9 mouse cellular contexts compared by ENCODE assay signal in the genomic region with DNA sequence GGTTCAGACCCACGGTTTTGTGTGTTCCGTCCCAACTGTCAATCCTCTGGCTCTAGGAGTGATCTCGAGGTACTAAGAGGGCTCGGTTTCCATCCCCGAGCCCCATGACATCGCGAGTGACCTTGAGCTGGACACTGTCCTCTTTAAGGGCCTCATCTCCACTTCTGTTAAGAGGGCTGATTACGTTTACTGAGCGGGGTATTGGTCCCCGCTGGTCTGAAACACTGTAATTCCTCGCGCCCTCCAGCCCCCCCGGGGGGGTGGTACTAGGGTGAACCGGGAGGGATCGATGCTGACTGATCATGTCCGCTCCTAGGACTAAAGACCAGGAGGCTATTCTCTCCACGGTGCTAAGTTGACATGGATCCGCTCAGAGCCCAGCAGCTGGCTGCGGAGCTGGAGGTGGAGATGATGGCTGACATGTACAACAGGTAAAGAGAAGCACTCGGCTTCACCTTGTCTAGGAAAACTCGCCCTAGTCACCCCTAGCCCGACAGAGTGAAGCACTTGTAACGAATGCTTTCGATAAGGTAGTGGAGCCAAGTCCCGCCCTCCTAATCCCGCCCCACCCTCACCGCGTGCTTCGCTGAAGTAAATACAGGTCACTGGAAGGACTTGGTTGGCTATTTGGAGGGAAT. TPM values are rescaled to one million over a fixed set of nuclear protein-coding genes. Genes with fewer than 3 reads are reported as not detected.
A peak's percentile ranks its signal among the peaks of the same experiment; 100 is the strongest.
DNase-seq lines count a peak whose midpoint lies in the region; ATAC-seq and TF ChIP-seq lines count a peak whose summit lies in the region.
"Had no signal": no experiment of that assay in that cellular context is flagged by ENCODE, and none has a peak within 500 bp of the region (broad histone marks: within the 10 kb centered on the region; RNA-seq: fewer than 3 reads in every experiment).

No protein-coding gene starts in this region.

- no peak for TF ChIP-seq CTCF in testis, adult 2 months (IDR thresholded peaks at IDR 0.05; ENCODE audit: control insufficient read depth, insufficient read depth, insufficient replicate concordance, low read depth, low read length)
- no peak for TF ChIP-seq CTCF in kidney, postnatal 0 days (IDR thresholded peaks at IDR 0.05; ENCODE audit: low read depth)
- no peak for TF ChIP-seq CTCF in midbrain, postnatal 0 days (IDR thresholded peaks at IDR 0.05)

- H3K9ac ChIP-seq in kidney, postnatal 0 days (ENCODE audit: low read depth, low read length) = peak overlapping the region; percentile 80
- H3K9ac ChIP-seq in midbrain, postnatal 0 days (replicated peaks; ENCODE audit: low read length, poor library complexity, severe bottlenecking) = peak overlapping the region; percentile 68

- no peaks in the 10 kb centered on the region for H3K9me3 ChIP-seq in heart, embryonic 10.5 days
- H3K9me3 ChIP-seq in kidney, postnatal 0 days (replicated peaks; ENCODE audit: low read length) = no peaks in the 10 kb centered on the region
- no peaks in the 10 kb centered on the region for H3K9me3 ChIP-seq in midbrain, postnatal 0 days (ENCODE audit: low read length)

- H3K4me3 ChIP-seq in testis, adult 2 months (ENCODE audit: control insufficient read depth, low read depth, low read length) = peak overlapping the region; percentile 100
- H3K4me3 ChIP-seq in heart, embryonic 10.5 days = peak overlapping the region; percentile 78
- H3K4me3 ChIP-seq in kidney, postnatal 0 days (replicated peaks; ENCODE audit: low read depth, low read length) = peak overlapping the region; percentile 81
- H3K4me3 ChIP-seq in midbrain, postnatal 0 days (ENCODE audit: low read depth, low read length) = peak overlapping the region; percentile 72

- H3K4me2 ChIP-seq in kidney, postnatal 0 days (ENCODE audit: low read length) = peak overlapping the region; percentile 98
- H3K4me2 ChIP-seq in midbrain, postnatal 0 days (ENCODE audit: low read depth, low read length, poor library complexity, severe bottlenecking) = peak overlapping the region; percentile 99

- no peaks in the 10 kb centered on the region for H3K36me3 ChIP-seq in testis, adult 2 months (ENCODE audit: control insufficient read depth, insufficient read depth, low read length)
- peaks cover 25% of the 10 kb centered on the region for H3K36me3 ChIP-seq in heart, embryonic 10.5 days
- H3K36me3 ChIP-seq in kidney, postnatal 0 days (ENCODE audit: insufficient read depth, low read length) = 0 out of 2 replicates have a peak, but pooled peaks cover 6% of the 10 kb centered on the region
- peaks cover 7% of the 10 kb centered on the region; the same call in 1 of the 2 replicates for H3K36me3 ChIP-seq in midbrain, postnatal 0 days (ENCODE audit: insufficient read depth, low read length)

- ATAC-seq in kidney, postnatal 0 days (replicated peaks; ENCODE audit: low FRiP score, low read depth) = peak; percentile 15; the same call in 1 of the 2 replicates
- peak; percentile 28 for ATAC-seq in midbrain, postnatal 0 days (ENCODE audit: low FRiP score)

- peak overlapping the region; percentile 91 for H3K27ac ChIP-seq in testis, adult 2 months (ENCODE audit: control insufficient read depth, insufficient read depth, low read depth, low read length)
- peak overlapping the region; percentile 86 for H3K27ac ChIP-seq in heart, embryonic 10.5 days
- peak overlapping the region; percentile 40; the same call in 1 of the 2 replicates for H3K27ac ChIP-seq in kidney, postnatal 0 days
- 0 out of 2 replicates have a peak overlapping the region, but pooled peaks have one; percentile 26 for H3K27ac ChIP-seq in midbrain, postnatal 0 days (ENCODE audit: low read depth, low read length)

- no peak for DNase-seq in testis, postnatal 14 days (ENCODE audit: low spot score)
- DNase-seq in cerebellum, adult 11-12 months = peak; percentile 32
- no peak for DNase-seq in heart, embryonic 10.5 days (ENCODE audit: low spot score)
- DNase-seq in kidney, postnatal 0 days (ENCODE audit: low spot score) = peak; percentile 25
- DNase-seq in midbrain, postnatal 0 days (ENCODE audit: low spot score) = no peak
- DNase-seq in gastrocnemius, postnatal 36 days = no peak
- no peak for DNase-seq in layer of hippocampus, adult 9-10 months (ENCODE audit: low spot score)

- intact Hi-C loops in gastrocnemius, postnatal 36 days (cut with DNase I) = loop anchor here (10.0 kb wide), 1 partner anchor 217 kb away; a partner anchor contains a TSS

- peaks cover 13% of the 10 kb centered on the region for H3K4me1 ChIP-seq in testis, adult 2 months (ENCODE audit: control insufficient read depth, insufficient read depth, low read length)
- peaks cover 20% of the 10 kb centered on the region for H3K4me1 ChIP-seq in heart, embryonic 10.5 days
- H3K4me1 ChIP-seq in kidney, postnatal 0 days (replicated peaks; ENCODE audit: insufficient read depth, low read length) = peaks cover 7% of the 10 kb centered on the region; the same call in 1 of the 2 replicates
- H3K4me1 ChIP-seq in midbrain, postnatal 0 days (ENCODE audit: insufficient read depth, low read length) = peaks cover 3% of the 10 kb centered on the region; the same call in 1 of the 2 replicates

- under 1% methylated on average over 29 of the region's 29 CpGs for WGBS in heart, embryonic 10.5 days
- under 1% methylated on average over 29 of the region's 29 CpGs for WGBS in kidney, postnatal 0 days
- WGBS in midbrain, postnatal 0 days = under 1% methylated on average over 29 of the region's 29 CpGs

- H3K27me3 ChIP-seq in testis, adult 2 months (ENCODE audit: control insufficient read depth, insufficient read depth, low read length) = no peaks in the 10 kb centered on the region
- no peaks in the 10 kb centered on the region for H3K27me3 ChIP-seq in heart, embryonic 10.5 days (ENCODE audit: insufficient read depth, poor library complexity, severe bottlenecking)
- no peaks in the 10 kb centered on the region for H3K27me3 ChIP-seq in kidney, postnatal 0 days (ENCODE audit: insufficient read depth, low read length)
- no peaks in the 10 kb centered on the region for H3K27me3 ChIP-seq in midbrain, postnatal 0 days (ENCODE audit: insufficient read depth, low read length)

- no peak for TF ChIP-seq POLR2A in testis, adult 2 months (IDR thresholded peaks at IDR 0.05; ENCODE audit: control insufficient read depth, low read depth, low read length)

RNA-seq across cellular contexts. Expression of a gene that starts 0.6 kb away (rescaled TPM):
- polyA plus RNA-seq in testis, adult 2 months (2012; rRNA removed) = 23.3 and 28.5 TPM in 2 replicates
- polyA plus RNA-seq in heart, embryonic 10.5 days (2016; fragmentation: Nextera tagmentation; extraction: Ambion mirVana) = 82.9 and 92.9 TPM in 2 replicates
- 63.6 and 71.1 TPM in 2 replicates for polyA plus RNA-seq in kidney, postnatal 0 days (2015; fragmentation: Nextera tagmentation; extraction: Ambion mirVana)
- 43.6 and 62.5 TPM in 2 replicates for total RNA-seq in midbrain, postnatal 0 days (2014; rRNA removed)
- polyA plus RNA-seq in midbrain, postnatal 0 days (2015; fragmentation: Nextera tagmentation; extraction: Ambion mirVana) = 85.0 and 99.0 TPM in 2 replicates
- total RNA-seq in gastrocnemius, postnatal 36 days (2021) = 10 to 100 TPM; 39.6 to 55.9 TPM

RNA-seq across cellular contexts. Expression of a gene that starts 5.0 kb away (rescaled TPM):
- polyA plus RNA-seq in testis, adult 2 months (2012; rRNA removed) = 3.0 and 3.4 TPM in 2 replicates
- 0.18 and 0.19 TPM in 2 replicates for polyA plus RNA-seq in heart, embryonic 10.5 days (2016; fragmentation: Nextera tagmentation; extraction: Ambion mirVana)
- polyA plus RNA-seq in kidney, postnatal 0 days (2015; fragmentation: Nextera tagmentation; extraction: Ambion mirVana) = 0.36 and 0.37 TPM in 2 replicates
- not detected in 2 replicates for total RNA-seq in midbrain, postnatal 0 days (2014; rRNA removed)
- not detected in 2 replicates for polyA plus RNA-seq in midbrain, postnatal 0 days (2015; fragmentation: Nextera tagmentation; extraction: Ambion mirVana)
- total RNA-seq in gastrocnemius, postnatal 36 days (2021) = 10 to 100 TPM; 58.7 to 84.0 TPM
- total RNA-seq: heart, postnatal 36 days had no signal

RNA-seq across cellular contexts. Expression of a gene that starts 11.2 kb away (rescaled TPM):
- polyA plus RNA-seq in testis, adult 2 months (2012; rRNA removed) = 0.63 and 1.00 TPM in 2 replicates
- polyA plus RNA-seq in heart, embryonic 10.5 days (2016; fragmentation: Nextera tagmentation; extraction: Ambion mirVana) = 38.9 and 41.0 TPM in 2 replicates
- 8.3 and 8.5 TPM in 2 replicates for polyA plus RNA-seq in kidney, postnatal 0 days (2015; fragmentation: Nextera tagmentation; extraction: Ambion mirVana)
- total RNA-seq in midbrain, postnatal 0 days (2014; rRNA removed) = 0.99 and 1.8 TPM in 2 replicates
- polyA plus RNA-seq in midbrain, postnatal 0 days (2015; fragmentation: Nextera tagmentation; extraction: Ambion mirVana) = 0.34 and 0.46 TPM in 2 replicates
- 10 to 100 TPM in 1 of 2 experiments, 1 to 10 TPM in 1; 7.6 to 19.2 TPM for total RNA-seq in gastrocnemius, postnatal 36 days (2021)

RNA-seq across cellular contexts. Expression of a gene that starts 28.8 kb away (rescaled TPM):
- 2.2 and 2.3 TPM in 2 replicates for polyA plus RNA-seq in testis, adult 2 months (2012; rRNA removed)
- 51.3 and 65.3 TPM in 2 replicates for polyA plus RNA-seq in heart, embryonic 10.5 days (2016; fragmentation: Nextera tagmentation; extraction: Ambion mirVana)
- 30.5 and 33.9 TPM in 2 replicates for polyA plus RNA-seq in kidney, postnatal 0 days (2015; fragmentation: Nextera tagmentation; extraction: Ambion mirVana)
- 14.0 and 16.5 TPM in 2 replicates for total RNA-seq in midbrain, postnatal 0 days (2014; rRNA removed)
- 14.2 and 15.1 TPM in 2 replicates for polyA plus RNA-seq in midbrain, postnatal 0 days (2015; fragmentation: Nextera tagmentation; extraction: Ambion mirVana)
- 1 to 10 TPM; 2.6 to 3.5 TPM for total RNA-seq in gastrocnemius, postnatal 36 days (2021)

RNA-seq across cellular contexts. Expression of a gene that starts 52.2 kb away (rescaled TPM):
- 40.5 and 53.4 TPM in 2 replicates for polyA plus RNA-seq in testis, adult 2 months (2012; rRNA removed)
- polyA plus RNA-seq in heart, embryonic 10.5 days (2016; fragmentation: Nextera tagmentation; extraction: Ambion mirVana) = 22.0 and 28.5 TPM in 2 replicates
- 140 and 156 TPM in 2 replicates for polyA plus RNA-seq in kidney, postnatal 0 days (2015; fragmentation: Nextera tagmentation; extraction: Ambion mirVana)
- total RNA-seq in midbrain, postnatal 0 days (2014; rRNA removed) = 19.9 and 20.9 TPM in 2 replicates
- 30.6 and 31.9 TPM in 2 replicates for polyA plus RNA-seq in midbrain, postnatal 0 days (2015; fragmentation: Nextera tagmentation; extraction: Ambion mirVana)
- total RNA-seq in gastrocnemius, postnatal 36 days (2021) = 10 to 100 TPM; 44.8 to 46.5 TPM

Comparison
In these comparisons a context has a peak if more than half of its experiments do, and no peak if none do; other contexts are left out.
1. H3K27ac ChIP-seq: peak in every context shown above with its lines; median percentile 91 in testis, adult 2 months; 86 in heart, embryonic 10.5 days; 40 in kidney, postnatal 0 days; 26 in midbrain, postnatal 0 days.
2. DNase-seq: peak in cerebellum, adult 11-12 months (single experiment) and kidney, postnatal 0 days (single experiment); none in testis, postnatal 14 days (single experiment), heart, embryonic 10.5 days (single experiment), midbrain, postnatal 0 days (single experiment), gastrocnemius, postnatal 36 days (0 of 2) and layer of hippocampus, adult 9-10 months (single experiment).
3. Peak in every context shown above with its lines, with median percentiles within 50 percentile points of each other: H3K4me3 ChIP-seq.